Mouse (Mus musculus) MEL-GATA-1-ER (cell line): ENCODE measurements around the gene Brsk2.

Experiments used
- DNase-seq: peaks from one replicate; pipeline ENCODE4 v3.0.0-alpha.2; 2012; ENCODE audit warnings: low read depth; ENCODE audit errors: extremely low read depth

The Brsk2 gene

DNA sequence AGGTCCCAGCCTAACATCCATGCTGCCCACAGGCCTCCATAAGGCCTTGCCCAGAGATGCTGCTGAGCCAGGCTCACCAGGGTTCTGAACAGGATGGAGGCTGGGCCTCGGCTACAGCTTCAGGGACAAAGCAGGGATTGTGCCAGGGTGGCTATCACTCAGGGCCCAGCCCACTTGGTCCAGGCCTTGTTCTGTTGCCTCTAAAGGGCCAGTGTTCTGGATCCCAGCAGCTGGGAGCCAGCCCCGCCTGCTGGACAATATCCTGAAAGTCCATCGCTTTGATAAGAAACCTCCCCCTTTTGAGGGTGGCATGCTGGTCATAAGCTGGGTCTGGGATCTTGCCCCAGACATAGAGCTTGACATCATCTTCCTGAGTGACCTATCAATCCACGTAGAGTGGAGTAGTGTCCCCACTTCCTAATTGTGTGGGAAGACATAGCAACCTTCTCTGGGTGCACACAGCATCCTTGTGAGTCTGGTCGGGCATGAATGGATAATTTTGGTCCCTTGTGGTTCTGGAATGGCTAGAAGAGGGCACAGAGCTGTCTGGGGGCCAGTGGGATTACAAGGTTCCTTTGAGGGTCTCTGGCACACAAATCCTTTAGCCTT lies 6.1 kb downstream of the Brsk2 start:
- DNase-seq, result no peak

- DNase-seq, result no peak
Observed at GRCm38 (mm10) chr7:141956174-141956566, 6.6 kb downstream of the Brsk2 start.

- no peak for DNase-seq
Observed at GRCm38 (mm10) chr7:141957524-141958051, 8.0 kb downstream of the Brsk2 start.

DNA sequence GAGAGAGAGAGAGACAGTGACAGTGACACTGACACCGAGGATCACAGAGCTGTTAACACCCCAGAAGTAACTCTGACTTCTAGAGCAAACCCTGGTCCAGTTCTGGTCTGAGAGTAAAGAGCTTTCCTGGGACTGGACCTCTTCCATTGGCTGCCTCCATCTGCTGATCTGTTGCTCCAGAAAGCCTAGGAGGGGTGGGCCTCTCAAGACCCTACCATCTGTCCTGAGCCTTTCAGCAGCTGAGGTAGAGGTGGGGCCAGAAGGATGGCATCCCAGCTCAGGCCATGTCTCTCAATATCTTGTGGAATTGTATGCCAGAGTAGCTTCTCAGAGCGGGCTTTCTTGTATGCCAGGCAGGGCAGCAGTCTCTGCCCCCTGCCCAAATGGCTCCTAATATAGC lies 8.7 kb downstream of the Brsk2 start:
- DNase-seq, result no peak

DNA sequence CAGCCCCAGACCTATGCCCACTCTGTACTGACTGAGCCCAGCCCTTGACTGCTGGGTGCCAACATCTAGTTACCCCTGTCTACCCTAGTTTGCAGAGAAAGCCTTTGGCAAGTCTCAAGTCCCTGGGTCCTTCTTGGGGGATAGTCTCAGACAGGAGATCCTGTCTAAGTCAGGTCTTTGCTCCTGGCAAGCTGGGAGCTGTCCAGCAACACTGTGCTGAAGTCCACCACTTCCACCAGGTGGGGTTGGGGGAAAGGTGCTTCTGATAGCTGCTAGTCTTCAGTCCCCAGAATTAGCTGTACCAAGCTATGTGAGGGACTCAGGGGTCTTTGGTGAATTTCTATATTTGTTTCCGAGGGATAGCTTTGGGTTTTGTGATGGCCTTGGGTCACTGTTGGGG lies 9.6 kb downstream of the Brsk2 start:
- no peak for DNase-seq

DNA sequence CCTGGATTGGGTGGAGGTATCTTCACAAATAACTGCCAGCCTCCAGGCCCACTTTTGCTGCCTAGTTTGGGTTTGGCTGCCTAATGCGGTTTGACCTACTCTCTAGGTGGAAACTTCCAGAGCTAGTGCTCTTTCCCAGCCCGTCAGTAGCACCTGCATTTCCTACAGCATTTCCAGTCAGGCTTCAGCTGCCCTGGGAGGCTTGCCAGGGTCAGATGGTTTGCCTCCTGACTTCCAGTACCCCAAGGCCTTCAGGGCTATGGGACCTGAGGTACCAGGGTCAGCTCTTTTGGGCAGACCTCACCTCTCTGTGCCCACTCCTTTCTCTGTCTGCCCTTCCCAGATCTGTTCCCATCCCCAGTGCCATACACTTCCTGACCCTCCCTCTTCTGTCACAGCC lies 11.4 kb downstream of the Brsk2 start:
- no peak for DNase-seq

GRCm38 (mm10) chr7:141961491-141961890 lies 11.9 kb downstream of the Brsk2 start:
- no peak for DNase-seq

GRCm38 (mm10) chr7:141962521-141962920 lies 13.0 kb downstream of the Brsk2 start:
- DNase-seq, result no peak

GRCm38 (mm10) chr7:141966281-141966680 lies 16.7 kb downstream of the Brsk2 start:
- DNase-seq, result no peak

DNA sequence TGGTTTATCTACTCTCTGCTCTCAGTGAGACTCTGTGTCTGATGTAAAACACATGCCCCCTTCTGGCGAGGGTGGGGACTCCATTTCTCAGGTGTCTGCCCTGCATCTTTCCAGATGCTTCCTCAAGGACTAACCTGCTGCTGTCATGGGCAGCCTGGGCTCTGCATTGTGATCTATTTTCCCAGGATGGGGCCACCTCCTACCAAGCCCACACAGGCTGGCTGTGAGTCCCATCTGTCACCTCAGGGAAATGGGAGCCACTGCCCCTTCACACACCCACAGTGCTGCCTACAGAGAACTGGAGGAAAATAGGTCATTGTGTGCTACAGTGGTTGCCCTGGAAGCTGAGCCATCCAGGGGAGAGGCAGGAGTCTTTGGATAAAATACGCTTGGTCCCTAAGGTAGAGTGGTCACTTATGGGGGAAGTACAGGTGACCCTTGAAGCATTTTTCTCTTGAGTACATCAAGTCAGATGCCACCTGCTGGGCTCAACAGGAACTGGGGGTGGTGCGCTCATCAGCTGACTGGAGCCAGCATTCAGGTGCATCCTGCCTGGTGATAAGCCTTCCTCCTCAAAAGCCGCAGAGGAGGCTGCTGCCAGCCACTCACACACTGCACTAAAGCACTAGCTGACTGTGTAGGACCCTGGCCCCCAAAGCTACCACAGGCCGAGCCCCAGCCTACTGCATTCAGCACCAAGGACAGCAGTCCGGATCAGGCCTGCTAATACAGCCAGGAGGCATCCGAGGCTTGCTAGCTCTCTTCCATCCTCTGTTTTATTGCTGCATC lies 23.5 kb downstream of the Brsk2 start:
- peak; percentile 7 for DNase-seq

DNA sequence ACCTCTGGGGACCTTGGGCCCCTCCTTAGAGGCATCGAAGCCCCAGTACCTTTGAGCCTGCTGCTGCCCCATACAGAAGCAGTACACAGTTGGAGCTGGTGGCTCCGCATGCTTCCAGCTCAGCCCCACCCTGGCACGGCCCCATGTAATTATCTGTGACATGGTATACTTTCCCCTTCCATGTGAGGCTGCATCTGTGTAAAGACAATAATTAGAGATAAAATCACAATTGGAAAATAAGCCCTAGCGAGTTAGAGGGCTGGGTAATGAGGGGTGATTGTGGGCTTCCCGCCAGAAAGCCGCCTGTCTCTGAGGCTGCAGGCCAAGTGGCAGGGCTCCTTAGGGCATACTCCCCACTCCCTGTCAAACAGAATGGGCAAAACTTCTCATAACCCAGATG lies 28.5 kb downstream of the Brsk2 start:
- no peak for DNase-seq

- DNase-seq, result no peak
Observed at GRCm38 (mm10) chr7:141979247-141979646, 29.7 kb downstream of the Brsk2 start.

- DNase-seq, result no peak
Observed at GRCm38 (mm10) chr7:141981237-141981636, 31.7 kb downstream of the Brsk2 start.

DNA sequence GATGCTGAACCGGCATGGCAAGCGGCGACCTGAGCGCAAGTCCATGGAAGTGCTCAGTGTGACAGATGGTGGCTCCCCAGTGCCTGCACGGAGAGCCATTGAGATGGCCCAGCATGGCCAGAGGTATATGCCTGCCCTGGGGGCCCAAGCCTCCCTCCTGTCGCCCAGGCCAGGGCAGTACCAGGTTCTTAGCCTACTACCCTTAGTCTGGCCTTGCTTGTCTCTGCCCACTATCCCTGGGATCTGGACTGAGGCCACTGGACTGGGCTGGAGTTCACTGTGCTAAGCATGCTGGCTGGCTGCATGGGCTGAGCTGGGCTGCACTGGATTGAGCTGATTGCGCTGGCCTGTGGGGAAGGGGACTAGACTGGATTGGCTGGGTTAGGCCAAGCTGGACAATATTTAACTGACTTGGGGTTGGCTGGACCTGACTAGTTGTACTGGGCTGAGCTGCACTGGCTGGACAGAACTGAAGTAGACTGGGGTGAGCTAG lies 38.8 kb downstream of the Brsk2 start:
- DNase-seq, result no peak

DNA sequence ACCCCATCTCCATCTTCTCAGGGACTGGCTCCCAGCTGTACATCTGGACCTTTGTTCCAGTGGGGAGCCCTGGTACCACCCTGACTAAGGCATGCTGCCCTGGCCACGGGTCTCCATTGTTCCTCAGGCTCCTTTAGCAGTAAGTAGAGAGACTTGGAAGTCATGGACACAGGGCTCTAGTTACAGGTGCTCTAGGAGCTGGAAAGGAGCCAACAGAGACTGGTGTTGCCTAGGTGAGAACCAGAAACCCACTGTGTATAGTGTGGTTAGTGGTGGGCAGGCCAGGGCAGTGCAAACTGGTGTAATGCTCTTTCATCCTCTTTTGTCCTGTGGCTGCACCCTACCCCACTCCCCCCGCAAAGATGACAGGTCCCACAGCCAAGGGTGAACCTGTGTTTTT lies 41.6 kb downstream of the Brsk2 start:
- no peak for DNase-seq

GRCm38 (mm10) chr7:141994121-141994520 lies 44.6 kb downstream of the Brsk2 start:
- no peak for DNase-seq

- DNase-seq, result no peak
Observed at GRCm38 (mm10) chr7:142000661-142001060, 51.1 kb downstream of the Brsk2 start.

DNA sequence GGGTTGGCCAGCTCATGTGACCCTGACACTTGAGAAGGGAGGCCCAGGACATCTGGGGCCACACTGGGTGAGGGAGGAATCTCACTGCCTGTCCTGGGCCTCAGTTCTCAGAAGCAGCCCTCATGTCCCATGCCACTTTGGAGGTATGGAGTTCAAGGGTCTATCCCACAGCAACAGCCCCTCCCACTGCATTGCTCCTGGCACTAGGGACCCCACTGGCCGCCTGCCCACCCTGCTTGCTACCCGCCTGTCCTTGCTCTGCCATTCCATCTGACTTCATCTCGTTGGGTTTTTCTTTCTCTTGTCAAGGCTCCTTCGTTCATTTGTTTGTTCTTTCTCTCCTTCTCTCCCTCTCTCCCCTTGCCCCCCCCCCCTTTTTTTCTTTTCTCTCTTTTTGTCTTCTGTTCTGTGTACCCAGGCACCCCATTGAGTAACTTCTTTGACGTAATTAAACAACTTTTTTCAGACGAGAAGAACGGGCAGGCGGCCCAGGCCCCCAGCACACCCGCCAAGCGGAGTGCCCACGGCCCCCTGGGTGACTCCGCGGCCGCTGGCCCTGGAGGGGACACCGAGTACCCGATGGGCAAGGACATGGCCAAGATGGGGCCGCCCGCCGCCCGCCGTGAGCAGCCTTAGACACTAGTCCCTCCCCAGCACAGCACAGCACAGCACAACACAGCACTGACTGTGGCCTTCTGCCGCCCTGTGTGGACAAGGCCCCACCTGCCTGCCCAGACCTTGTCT lies 52.2 kb downstream of the Brsk2 start:
- no peak for DNase-seq

DNA sequence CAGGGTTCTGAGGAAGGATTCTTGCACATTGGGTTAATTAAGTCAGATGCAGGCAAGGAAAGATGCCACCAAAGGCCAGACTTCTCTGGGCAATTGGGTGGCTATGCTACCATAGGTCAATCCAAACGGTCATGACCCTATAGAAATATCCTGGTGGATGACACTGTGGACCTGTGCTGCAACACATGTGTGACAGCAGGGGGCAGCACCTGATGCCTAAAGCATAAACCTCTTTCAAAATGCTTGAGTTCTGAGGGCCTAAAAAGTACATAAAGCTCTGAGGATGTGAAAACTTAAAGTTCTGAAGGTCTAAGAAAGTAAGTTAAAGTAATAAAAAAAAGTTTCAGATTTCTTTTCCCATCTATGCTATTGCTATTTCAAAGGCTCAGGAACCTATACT lies 67.0 kb downstream of the Brsk2 start:
- peak; percentile 10 for DNase-seq

GRCm38 (mm10) chr7:142019699-142020098 lies 70.1 kb downstream of the Brsk2 start:
- no peak for DNase-seq

DNA sequence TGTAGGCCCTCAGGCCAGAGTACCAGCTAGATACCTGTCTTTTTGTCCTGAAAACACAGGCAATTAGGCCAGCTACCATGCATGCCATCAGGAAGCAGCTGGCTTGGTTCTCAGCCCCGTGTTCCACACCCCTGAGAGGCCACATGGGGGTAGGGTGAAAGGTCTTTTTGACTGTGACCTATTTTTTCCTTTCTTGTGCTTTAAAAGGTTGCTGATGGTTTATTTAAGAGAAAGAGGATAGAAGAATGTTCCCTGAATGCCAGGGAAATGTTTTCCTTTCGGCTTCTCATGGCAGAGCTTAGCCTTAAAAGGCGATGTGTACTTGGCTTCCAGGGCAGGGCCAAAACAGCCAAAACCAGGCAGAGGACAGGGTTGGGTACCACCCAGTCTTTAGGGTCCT lies 71.3 kb downstream of the Brsk2 start:
- DNase-seq, result no peak

GRCm38 (mm10) chr7:142025196-142025595 lies 75.6 kb downstream of the Brsk2 start:
- DNase-seq, result no peak
